Mouse (Mus musculus) adrenal gland, postnatal 10 days (tissue): ENCODE measurements at regions not wholly inside any gene's neighbourhood (a gene's known extent, or its start where the extent isn't known, plus 50 kb on each side); places are given as distances from the start of the nearest gene placed in this dataset.
A peak's percentile ranks its signal among the peaks of the same experiment; 100 is the strongest.

Experiments
- DNase-seq: peaks from one replicate; pipeline ENCODE4 v3.0.0; 2021; ENCODE audit warnings: mixed read lengths

DNA sequence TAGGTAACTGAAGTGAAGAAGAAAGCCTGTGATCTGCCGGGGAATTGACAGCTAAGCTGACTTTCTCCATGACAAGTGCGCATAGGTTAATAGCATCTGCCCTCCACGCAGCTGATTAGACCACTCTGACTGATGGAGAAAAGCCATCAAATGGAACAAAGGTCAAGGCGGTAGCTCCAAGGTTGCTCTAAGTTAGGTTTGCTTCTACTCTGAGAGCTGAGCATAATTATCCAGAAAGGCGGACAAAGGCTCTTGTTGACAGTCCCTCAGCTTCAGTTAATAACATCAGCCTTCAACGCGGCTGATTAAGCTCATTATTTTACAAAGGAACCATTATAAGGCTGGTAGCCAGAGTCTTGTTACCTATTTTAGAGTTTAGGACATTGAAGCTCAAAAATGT lies 54.0 kb upstream of the Enpep start:
- DNase-seq, result no peak

DNA sequence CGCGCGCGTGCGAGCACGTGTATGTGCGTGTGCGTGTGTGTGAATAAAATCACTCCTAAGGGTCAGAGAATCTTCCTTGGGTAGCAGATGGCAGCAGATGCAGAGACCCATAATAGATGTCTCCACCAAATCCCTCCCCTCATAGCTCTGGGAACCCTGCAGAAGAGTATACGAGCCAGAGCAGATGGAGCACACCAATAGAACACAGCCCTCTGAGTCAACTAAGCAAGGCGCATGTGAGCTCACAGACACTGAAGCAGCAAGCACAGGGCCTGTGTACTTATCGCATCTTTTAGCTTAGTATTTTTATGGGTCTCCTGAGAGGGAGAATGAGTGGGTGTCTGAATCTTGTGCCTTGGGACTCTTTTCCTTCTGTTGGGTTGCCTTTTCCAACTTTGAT lies 58.0 kb upstream of the Enpep start:
- no peak for DNase-seq

DNA sequence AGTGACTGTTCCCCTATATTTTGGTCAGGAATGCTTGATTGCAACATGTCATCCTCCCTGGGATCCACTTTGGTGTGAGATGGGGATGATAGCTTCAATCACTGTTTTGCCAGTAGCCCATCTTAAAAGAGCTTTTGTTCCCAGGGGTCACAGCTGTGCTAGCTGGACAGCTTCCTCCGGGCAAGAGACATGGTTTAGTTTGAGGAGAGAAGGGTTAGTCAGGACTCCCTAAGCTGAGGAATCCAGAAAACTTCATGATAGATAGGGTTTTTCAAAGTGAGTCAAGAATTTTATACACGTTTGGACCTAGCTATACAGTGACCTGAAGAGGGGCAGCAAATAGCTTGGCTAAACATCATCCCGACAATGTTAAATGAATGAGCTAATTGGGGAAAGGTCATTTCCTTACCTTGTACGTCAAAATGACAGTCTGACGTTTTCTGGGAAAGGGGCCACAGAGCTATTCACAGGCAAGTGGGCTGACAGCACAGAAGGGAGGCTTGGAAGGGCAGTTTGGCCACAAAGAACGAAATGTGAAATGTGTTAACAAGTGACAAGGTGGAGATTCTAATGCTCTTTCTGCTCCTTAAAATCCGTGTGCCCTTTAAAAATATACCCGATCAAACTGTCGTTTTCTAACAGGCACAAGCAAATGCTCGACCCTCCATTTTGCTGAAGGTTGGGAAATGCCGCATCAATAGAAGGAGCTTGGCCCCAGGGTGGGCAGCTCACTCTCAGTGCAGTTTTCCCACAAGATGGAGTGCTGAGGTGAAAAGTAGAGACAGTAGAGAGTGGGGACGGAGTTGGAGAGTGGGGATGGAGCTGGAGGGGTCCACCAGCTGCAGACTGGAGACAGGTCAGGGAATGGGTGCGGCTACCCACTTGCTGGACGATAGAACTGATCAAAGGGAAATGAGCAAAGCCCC lies 59.6 kb upstream of the Enpep start:
- no peak for DNase-seq

DNA sequence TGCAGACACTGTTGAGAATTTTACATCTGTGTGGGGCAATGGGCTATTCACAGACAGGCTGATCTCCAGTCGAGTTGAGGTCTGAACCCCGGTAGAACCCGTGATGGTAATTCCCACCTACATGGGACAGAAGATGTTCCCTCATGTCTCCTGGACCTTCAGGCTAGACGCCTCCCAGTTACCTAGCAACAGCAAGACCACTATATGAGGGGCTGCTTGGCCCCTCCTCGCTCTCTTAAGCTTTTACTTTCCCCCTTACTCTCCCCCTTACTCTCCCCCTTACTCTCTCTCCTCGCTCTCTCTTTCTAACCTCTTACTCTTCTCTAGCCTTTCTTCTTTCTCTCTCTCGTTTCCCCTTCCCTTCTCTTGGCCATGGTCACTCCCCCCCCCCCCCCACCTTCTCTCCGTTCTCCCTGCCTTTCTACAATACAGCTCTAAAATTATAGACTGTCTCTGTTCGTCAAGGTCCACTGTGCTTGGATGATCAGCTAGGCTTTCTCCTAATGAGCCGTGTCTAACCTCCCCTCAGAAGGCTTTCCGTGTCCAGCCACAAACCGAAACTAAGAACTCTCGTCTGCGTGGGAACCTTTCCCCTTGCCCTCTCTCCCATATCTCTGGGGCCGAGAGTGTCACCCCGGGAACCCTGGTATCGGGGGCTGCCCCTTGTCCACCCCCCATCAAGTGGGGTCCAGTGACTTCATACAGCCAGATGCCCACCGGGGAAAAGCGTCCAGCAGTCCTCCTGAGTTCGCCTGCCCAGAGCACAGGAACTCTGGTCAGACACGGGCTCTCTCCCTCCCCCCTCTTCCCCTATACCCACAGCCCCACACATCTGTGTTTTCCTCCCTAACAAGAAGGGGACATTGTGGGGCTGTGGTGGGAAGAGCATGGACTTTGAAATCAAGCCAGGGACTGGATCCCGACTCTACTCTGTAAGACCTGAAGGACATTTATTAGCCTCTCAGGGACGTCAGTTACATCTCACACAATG lies 60.6 kb upstream of the Enpep start:
- DNase-seq, result no peak

DNA sequence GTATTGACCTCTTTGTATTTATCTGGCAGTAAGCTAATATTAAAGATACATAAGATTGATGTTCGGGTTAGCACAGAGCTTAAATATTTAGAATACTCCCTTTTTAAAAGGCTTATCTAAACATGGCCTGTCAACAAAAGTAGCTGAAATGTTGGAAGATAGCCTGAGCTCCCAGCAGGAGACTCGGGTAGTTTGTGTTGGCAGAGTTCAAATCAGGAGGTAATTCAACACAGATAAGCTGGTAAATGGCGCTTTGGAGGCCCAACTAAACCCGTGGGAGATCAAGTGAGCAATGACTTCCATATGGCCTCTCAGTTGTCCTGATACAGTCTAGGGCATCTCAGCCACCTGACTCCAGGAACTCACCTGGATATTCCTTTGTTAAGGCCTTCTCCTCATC lies 65.0 kb upstream of the Enpep start:
- no peak for DNase-seq

DNA sequence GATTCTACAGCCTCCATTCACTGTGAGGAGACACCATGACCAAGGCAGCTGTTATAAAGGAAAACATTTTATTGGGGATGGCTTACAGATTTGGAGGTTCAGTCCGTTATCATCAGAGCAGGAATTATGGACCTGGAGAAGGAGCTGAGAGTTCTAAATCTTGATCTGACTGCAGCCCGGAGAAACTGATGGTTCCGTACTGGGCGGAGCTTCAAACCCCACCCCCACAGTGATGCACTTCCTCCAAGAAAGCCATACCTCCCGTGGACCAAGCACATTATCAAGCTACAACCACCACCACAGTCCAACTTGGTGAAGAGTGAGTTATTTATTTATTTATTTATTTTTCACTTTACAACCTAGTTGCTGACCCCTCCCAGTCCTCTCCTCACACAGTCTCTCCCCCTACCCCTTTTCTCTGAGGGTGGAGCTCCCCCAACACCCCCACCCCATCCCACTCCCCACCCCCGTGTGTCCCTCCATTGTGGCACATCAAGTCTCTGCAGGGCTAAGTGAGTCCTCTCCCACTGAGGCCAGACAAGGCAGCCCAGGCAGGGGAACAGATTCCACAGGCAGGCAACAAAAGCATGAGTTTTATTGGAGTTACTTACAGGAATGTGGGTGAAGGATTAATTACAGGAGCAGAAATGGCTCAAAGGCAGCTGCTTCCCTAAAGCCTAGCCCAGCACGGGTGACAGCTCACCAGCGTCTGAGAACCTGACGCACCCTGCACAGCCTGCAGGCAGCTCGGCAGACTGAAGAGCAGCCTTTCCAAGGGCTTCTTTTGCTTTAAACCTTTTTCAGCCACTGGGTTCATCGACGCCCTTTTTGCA lies 67.8 kb upstream of the Enpep start:
- DNase-seq, result no peak

DNA sequence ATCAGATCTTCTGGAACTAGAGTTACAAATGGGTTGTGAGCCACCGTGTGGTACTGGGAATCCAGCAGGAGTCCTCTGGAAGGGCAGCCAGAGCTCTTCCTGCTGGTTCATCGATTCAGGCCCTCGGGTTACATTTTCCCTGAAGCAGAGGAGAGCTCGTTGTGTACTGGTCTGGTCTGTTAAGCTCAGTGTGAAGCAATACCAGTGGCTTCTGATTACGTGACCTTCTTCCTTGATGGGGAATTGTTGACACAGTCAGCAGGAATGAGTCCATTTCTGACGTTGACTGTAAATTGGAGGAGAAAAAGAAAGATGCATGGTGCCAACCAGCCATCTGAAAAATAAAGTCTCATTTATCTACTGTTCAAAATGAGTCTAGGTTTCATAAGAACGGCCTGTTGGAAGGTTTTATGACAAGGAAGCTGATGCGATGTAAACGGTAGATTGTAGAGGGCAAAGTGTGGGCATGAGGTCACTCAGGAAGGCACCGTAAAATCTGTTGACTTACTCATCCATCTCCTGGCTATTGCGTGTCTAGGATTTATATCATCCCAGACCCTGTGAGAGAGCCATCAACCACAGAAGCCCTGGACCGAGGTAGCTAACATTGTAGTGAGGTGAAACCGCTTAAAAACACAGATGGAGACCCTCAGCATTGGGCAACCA lies 79.0 kb upstream of the Enpep start:
- DNase-seq, result no peak

DNA sequence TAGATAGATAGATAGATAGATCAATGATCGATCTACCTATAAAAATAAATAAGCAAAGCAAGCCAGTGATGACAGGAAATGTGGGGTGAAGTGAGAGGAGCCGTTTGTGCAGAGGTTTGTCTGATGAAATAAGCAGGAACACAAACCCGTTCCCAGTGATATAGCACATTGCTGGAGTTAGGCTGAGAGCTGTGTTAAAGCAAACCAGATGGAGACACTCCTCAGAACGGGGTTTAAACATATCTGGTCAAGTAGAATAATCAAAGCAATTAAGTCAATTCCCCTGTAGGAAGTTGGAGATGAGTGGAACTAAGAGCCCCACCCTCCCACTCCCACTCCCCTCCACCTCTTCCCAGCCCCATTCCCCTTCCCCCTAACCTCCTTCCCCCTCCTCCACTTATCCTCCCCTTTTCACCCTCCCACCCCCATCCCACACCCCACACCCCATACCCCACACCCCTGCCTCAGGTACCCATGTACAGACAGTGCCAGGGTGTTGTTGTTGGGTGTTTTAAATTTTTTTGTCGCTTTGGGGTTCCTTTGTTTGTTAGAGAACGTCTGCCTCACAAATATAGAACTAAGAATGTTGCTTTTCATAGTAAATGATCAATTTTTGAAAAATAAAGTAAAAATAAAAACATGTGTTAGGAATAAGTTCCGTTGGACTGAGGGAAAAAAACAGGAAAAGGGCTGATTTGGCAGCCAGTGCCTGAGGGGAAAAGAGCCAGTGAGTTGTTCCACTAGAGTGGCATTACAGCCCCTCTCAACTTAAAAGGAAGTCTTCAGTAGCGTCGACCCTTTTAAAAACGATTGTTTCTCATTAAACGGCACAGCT lies 79.8 kb upstream of the Enpep start:
- no peak for DNase-seq

DNA sequence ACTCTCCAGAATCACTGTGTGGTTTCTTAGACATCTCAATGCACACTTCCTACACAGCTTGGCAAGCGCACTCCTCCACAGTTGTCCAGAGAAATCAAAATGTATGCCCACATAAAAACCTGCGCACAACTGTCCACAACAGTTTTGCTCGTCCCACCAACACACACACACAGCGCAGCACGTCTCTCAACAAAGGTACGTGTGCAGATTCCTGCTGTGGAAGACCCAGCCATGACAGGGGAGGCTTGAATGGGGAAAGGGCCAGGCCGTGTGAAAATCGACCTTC lies 80.4 kb upstream of the Enpep start:
- DNase-seq, result no peak

DNA sequence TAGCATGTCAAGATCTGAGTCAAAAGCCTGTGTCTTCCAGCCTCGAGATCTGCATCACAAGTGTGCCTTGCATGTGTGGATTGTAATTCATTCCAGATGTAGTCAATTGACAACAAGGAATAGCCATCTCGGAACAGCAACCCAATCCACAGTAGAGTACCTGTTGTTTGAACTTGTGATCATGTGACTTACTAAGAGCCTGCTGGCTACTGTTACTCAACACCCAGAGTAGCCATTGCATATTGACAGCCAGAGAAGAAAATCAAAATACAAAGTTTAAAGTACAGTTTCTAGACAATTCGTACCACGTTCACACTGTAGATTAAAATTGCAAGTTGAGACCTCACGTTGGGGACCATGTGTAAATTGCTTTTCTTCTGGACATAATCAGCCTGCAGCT lies 83.1 kb upstream of the Enpep start:
- DNase-seq, result no peak

DNA sequence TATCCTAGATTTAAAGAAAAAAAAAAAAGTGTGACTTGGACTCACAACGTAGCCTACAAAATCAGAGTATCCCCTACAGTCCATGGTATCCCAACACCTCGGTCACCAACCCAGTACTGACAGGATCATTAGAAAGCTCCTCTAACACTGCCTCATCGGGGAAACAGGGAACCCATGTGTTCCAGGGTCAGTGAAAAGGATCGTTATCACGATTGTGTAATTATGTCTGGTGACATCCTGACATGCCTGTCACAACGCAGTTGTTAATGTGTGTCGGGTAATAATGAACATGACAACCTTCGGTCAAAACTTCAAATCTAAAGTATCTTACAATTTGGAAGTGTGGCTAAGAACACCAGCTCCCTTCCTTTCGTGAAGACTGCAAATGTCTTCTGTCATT lies 83.8 kb upstream of the Enpep start:
- no peak for DNase-seq

DNA sequence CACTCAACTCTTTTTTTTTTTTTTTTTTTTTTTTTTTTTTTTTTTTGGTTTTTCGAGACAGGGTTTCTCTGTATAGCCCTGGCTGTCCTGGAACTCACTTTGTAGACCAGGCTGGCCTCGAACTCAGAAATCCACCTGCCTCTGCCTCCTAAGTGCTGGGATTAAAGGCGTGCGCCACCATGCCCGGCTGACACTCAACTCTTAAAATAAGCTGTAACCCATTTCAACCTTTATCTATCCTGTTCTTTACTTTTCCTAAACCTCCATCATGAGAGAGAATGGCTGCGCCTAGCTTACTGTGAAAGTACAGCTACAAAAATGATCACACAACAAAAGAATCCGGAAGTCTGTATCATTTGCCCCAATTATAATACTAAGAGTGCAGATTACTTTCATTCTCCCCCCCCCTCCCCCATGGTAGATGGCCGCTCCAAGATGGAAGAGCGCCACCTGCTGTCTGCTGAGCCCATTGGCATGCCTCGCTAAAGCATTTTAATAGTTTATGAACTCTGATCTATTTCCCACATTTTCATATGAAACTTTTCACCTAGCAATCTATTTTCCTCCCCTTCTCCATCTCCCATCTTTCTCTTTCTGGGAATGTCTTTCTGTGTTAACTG lies 89.2 kb upstream of the Enpep start:
- peak; percentile 60 for DNase-seq

DNA sequence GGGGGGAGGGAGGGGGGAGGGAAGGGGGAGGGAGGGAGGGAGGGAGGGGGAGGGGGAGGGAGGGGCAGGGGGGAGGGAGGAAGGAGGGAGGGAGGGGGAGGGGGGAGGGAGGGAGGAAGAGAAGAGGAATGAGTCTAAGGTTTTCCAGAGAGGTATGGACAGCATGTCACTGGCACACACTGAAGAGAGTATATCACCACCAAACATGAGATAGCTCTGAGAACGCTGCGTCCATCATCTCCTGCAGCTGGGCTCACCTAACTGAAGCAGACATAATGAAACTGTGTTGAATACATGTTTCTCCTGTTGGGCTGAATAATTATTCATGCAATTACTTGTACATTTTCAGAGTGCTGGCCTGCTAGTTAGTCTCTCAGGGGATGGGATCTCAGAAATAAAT lies 96.2 kb upstream of the Enpep start:
- no peak for DNase-seq

DNA sequence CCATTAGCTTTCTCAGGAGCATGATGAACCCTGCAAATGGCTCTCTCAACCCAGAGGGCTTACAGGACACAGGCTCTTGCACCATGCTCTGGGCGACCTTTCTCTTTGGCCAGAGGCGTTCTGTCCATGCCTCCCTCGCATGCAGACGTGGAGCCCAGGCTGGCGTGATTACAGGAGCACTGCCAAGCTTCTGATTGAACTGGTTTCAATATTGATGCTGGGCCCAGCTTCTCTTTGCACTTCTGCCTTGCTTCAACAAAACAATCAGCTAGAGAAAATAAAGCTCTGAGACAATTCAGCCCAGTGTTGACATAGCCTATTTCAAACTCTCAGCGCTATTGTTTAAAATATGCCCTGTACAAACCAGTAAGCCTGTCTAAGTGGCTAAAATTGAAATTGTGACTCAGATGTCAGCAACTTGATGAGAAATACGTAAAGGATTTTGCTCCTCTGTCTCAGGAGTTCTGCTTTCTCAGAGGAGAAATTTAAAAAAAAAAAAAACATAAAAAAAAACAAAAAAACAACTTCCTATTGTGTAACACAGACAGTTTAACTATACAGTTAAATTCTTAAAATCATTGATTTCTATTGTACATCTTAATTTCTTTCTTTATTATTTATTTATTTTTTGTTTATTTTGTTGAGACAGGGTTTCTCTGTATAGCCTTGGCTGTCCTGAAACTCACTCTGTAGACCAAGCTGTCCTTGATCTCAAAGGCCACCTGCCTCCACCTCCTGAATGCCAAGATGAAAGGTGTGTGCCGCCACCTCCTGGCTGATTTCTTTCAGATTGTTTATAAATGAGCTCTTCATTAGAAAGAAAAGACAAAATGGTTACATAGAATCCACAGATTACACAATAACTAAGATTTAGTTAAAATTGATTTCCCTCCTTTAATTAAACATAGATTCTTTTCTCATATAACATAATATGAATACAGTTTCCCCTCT lies 96.9 kb upstream of the Enpep start:
- DNase-seq, result peak; percentile 57

DNA sequence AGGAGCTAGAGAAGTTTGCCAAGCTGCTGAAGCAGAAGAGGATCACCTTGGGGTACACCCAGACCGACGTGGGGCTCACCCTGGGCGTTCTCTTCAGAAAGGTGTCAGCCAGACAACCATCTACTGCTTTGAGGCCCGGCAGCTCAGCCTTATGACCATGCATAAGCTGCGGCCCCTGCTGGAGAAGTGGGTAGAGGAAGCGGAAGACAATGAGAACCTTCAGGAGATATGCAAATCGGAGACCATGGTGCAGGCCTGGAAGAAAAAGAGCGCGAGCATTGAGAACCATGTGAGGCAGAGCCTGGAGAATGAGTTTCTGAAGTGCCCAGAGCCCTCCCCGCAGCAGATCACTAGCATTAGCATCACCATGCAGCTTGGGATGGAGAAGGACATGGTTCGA lies 98.1 kb upstream of the Elovl6 start:
- no peak for DNase-seq

DNA sequence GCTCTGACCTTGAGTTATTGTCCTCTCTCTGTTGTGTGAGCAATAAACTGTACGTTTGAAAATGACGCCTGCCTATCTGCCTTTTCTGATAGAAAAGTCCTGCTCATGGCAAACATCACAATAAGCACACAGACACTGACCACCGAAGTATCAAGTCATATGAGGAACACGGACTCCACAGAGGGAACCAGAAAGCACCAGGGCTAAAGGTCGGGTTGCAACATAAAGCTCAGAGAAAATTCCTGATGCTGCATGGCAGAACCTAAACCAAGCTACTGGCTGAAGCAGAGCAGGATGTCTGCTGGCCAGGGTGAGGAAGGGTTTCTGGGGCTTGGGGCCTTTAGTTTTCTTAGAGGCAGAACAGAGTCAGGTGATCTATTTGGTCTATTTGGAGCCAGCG lies 94.5 kb upstream of the Elovl6 start:
- DNase-seq, result no peak

DNA sequence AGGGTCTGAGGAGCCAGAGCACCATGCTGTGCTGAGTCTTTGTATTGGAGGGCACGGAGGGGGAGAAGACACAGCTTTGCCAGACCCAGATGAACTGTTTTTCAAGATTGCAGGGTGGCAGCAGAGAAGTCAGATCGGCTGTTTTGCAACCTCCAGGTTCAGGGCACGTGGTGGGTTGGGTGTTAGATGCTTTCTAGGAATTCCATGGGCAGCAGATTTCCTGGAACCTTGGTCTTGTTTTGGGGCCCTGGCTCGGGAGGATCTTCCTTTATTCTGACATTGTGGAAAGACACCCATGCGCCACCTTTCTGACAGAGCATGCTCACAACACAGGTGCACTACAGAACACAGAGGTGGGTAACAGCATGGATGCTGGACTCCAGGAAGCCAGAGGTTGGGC lies 89.4 kb upstream of the Elovl6 start:
- DNase-seq, result no peak

DNA sequence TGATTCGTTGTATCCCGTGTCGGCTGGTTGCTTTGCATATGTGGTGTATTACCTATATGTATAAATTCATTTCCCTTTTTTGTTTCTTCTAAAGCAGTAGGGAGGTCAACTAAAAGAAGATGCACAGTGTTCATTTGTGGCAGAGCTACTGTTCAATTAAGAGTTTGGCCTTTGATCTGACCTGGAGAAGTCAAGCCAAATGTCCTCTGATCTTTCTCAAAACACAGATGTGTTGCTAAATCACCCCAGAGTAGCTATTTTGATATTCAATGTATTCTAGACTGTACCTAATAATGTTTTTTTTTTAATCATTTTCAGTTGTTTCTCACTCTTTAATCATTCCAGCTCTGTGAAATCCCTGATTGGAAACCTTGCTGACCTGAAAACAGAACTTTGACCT lies 87.9 kb upstream of the Elovl6 start:
- no peak for DNase-seq

DNA sequence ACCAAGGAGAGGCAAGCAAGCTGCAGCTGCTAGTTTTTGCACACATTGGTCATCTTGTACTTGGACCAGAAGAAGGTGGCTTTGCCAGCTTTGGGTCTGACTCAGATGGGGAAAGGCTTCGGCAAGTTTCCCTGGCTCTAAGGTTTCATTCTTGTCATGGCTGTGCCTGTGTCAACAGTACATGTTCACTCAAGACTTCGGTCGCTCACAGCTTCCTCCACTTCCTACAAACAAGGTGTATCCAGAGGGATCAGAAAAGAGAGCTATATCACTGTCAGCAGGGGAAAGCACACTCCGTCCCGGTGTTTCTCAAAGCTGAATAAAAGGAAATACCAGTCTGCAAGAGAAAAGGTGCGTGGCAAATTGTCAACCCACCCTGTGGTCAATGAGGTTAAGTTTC lies 86.2 kb upstream of the Elovl6 start:
- no peak for DNase-seq
